Mouse (Mus musculus) hindlimb bud, embryonic 11.5 days (tissue): Measurements from ENCODE around the gene Aldh1a3.

Experiments
- DNase-seq: peaks from one replicate; pipeline ENCODE4 v3.0.0-alpha.2; 2012; ENCODE audit warnings: low read depth, low spot score; ENCODE audit errors: extremely low spot score

Gene Aldh1a3

DNA sequence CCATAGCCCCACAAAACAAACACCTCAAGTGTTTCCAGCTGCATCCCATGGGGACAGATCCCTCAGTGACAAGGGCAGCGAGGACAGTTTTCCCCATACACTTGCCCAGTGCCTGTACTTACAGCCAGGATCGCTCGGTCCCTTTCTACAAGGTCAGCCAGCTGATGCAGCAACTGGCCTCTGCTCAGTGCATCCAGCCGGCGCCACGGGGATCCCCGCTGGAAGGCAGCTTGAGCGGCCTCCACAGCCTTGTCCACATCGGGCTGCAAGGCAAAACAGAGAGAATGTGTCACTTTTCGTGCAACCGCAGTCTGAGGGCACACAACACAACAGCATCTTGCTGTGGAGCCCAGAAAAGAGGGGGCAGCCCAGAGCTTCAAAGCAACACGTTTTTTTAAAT lies 8.3 kb downstream of the Aldh1a3 start:
- no peak for DNase-seq

DNA sequence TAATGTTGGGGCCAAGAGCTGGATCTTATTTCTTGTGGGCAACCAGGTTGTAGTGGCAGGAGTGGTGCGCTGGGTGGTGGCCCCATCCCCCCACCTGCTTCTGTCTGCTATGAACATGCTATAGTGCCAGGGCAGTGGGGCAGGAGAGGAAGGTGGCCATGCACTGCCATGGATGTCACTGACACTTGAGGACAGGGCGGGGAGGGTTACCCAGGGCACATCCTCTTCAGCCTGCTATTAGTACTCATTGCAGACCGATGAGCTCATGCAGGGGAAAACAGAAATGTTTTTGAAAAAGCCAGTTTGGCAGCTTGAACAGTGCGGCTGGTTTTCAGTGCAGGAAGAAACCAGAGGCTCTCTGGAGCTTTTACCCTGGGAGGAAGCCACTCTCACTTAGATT lies 10.5 kb downstream of the Aldh1a3 start:
- DNase-seq: no peak

DNA sequence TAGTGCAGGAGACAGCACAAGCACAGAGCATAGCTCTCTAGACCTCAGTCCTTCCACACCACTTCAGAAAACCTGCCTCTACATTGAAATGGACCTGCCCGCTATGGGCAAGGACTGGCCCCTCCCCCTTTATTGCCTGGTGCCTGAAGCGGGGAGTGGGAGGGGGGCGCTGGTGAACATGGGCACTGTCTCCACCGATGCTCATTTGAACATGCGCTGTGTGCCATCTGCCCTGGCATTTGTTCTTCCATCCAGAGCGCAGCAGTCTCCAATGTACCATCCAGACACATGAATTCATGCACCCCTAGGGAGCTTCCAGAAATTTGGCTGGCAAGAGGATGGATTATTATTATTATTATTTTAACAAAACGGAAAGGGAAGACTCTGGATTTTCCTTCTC lies 14.2 kb downstream of the Aldh1a3 start:
- DNase-seq: no peak

DNA sequence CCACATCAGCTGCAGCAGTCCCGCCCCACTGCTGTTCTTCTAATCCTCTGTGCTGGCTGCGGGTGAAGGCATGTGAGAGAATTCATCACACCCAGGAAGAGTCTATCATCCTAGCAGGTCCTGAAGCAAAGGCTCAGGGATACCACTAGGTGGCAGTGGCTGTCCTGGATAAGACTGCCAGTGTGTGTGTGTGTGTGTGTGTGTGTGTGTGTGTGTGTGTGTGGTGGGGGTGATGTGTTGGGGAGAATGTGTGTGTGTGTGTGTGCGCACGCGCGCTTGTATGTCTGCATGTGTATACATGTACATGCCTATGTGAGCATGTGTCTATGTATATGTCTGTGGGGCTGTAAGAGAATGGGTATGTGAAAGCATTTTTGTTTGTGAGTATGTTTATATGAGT lies 17.9 kb downstream of the Aldh1a3 start:
- no peak for DNase-seq

DNA sequence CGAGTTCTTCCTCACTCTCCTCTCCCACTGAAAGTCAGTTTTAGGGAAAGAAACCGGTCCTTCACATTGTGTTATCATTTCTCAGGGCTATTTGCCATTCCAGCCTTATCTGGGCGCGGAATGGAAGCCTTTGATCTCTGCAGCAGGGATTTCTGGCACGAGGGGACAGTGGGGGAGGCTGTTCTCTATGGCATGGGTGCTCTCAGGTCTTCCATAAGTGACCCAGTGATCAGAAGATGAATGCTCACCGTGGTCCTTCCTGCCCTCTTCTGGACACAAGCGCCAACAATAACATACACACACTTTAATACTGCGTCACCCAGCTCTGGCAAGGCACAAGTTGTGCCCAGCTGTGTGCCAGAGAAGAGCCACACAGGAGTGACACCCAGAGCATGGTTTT lies 20.3 kb downstream of the Aldh1a3 start:
- DNase-seq: no peak

DNA sequence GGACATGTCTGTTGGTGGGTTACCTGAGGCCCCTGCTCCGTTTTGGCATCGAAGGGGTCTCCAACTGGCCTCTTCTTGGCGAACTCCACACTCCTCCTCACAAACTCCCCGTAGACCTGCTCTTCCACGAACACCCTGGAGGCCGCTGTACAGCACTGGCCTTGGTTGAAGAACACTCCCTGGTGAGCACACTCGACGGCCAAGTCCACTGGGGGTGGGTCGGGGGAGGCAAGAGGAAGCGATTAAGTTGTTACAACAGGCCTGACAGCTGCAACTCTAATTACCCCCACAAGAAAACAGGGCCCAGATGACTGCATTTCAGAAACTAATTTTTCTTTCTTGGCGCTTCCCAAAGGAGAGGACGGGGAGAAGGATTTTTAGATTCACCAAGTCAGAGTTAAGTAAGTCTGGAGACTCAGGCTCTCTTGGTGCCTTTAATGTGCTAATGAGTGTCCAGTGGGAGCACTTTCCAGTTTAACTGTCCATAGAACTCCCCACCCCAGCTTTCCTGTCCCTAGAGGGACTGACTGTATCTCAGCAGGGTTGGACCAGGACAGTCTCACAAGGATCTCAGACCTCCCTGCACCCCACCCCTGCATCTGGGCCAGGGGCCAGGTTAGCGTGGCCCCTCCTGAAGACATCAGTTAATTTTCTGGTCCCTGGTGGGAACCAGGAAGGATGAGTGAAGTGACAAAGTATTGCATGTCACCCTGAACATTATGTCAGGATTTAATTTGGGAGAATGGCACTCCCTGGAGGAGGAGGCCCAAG lies 21.2 kb downstream of the Aldh1a3 start:
- DNase-seq: no peak

DNA sequence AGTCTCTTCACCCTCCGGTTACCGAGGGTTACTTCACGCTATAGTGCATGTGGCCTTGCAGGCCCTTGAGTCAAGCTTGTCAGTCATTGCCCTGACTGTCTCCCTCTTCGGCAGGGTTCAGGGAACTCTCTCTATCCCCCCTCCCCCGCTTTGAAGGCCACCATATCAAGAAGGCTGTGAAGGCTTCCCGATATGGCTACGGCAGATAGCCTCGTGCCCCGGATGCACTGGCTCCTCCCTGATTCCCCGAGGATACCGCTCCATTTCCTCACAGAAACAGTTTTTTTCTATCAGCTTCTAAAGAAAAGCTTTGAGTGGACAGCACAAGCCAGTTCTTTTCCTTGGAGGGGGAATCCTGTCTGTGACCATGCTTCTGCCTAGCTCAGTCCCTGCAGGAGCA lies 21.8 kb downstream of the Aldh1a3 start:
- DNase-seq: no peak

DNA sequence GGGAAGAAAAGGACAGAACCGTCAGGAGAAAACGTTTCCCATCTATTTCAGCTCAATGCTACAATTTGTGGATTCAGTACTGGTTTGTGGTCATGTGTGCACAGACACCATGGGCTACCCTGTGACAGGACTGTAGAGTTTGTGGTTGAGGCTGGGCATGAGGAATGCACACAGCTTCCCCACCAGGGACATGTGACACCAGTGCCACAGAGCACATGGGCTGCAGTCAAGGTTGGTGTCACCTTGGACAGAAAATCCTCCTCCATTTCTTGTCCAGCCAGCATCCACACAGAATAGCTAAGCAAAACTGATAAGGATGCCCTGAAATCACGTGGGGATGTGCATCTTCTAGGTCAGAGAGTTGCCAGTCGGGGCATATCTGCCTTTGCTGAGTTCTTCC lies 22.5 kb downstream of the Aldh1a3 start:
- DNase-seq: no peak

DNA sequence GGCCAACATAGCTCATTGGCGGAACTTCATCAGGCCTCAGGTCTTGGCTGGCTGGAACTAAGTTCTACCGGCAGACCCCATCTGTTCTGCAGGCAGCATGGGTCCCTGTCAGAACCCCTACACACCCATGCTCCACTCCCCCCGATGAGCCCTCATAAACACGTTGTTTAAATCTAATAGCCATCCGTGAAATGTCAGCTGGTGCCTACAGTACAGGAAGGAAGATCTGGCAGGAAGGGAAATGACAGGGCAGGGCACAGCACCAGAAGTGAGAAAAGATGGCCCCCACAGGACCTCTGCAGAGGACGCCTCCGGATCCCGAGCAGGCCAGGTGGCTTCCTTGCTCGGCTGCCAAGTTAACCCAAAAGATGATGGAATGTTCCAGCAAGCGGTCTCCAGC lies 23.2 kb downstream of the Aldh1a3 start:
- DNase-seq: no peak

DNA sequence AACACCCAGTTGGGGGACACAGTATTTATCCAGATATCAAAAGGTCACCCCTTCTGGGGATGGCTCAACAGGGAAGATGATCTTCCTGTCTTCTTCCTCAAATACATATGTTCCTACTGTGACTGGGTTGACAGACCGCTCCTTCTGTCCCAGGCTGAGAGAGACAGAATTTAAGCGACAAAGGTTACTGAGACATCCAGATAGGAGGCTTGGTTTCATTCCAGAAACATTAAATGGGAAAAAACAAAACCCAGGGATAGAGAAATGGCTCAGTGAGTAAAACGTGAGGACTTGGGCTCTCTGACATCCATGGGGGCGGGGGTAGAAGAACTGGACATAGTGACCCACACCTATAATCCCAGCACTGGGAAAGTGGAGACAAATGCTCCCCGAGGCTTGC lies 24.4 kb downstream of the Aldh1a3 start:
- no peak for DNase-seq

DNA sequence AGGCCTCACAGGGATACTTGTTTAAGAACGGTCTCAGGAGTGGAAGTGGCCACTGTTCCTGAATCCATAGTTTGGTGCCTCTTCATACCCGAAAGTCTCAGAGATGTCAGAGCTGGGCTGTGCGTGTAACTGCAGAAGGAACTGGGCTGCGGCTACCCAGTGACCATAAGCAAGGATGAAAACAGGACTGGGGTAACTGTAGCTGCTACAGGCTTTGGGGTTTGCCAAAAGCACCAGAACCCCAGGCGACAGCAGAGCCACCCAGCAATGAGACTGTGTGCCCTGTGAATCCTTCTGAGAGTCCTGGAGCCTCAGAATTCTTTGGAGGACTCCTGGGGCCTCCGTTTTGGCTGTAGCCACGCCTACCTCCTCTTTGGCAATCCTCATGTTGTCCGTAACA lies 25.7 kb downstream of the Aldh1a3 start:
- DNase-seq: no peak

DNA sequence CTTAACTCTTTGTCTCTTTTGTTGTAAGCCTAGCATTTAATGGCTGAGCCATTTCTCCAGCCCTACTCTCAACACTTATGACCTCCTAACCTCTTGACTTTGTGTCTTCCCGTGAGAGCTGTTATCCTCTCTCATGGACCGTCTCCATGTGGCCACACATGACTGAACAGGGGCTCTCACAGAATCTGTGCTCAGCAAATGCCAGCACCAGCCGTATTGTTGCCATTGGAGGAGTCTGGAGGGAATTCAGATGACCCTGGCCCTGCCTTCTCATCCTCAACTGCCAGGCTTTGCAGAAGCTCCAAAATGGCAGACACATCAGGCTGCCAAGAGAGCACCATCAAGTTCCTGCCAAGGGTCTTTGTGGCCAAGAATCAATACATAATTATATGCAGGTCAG lies 30.0 kb downstream of the Aldh1a3 start:
- no peak for DNase-seq

DNA sequence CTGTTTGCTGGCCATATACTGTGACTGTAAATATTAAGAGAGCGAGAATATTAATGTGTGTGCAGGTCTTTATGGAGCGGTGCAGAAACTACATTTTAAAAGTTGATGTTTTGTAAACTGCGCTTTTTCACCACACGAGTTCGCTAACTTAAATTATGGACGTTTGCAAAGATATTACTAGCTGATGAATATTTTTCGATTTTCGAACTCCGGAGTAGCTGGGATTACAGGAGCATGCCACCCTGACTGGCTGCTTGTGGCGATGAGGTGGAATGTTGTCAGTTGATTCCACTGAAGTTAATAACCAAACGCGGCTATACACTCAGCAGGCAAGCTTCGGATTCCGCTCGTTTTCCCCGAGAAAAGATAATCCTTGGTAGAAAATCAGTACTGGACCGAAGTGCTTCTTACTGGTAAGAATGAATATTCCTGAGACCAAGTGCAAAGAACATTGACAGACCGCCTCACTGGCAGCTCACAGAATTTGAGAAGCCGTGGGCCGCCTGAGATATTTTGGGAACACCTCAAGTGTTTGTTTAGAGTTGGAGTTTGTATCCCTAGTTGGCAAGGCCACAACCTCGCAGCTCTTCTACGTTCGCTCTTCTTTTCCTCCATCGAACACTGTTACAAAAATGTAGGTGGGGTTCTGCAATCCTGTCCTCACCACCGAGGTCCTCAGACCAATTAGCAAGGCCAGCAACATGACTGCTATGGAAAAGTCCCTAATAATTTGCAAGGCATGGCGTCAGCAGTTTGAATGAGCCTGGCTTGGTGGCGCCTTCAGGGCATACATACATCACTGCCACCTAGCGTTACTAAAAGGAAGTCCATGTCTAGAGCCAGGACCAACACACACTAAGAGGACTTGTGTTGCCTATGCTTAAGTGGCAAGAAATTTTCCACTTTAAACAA lies 38.4 kb downstream of the Aldh1a3 start:
- peak; percentile 69 for DNase-seq

DNA sequence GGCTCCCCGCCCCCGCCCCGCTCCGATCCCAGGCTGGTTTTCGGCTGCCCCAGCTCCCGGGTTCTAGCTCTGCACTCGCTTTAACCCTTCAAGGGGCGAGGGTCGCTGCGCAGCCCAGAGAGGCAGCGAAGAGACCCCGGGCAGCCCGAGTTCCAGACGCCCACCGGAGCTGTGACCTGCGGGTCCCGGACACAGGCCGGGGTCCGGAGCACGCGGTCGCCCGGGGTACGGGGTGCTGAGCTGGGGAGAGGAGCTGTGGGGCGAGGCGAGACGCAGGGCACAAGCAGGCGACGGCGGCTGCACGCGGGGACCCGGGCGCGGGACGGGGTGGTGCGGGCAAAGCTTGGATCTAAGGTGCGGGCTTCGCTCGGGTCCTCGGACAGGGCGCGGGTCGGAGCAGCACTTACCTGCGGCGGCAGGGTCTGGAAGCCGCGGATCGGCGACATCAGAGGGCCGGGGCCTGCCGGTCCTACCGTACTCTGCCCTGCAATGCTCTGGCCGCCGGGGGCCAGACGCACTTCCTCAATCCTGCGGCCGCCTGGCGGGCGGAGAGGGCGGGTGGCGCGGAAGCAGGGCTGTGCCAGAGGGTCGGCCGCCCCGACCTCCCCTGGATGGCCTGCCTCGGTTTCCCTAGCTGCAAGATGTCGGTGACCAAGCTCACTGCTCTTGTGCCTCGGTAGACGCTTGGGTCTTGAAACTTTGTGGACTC lies 39.4 kb downstream of the Aldh1a3 start, which contains the start of gene Lrrk1:
TSS of gene Lrrk1 (minus strand) at position 538 of the 709 bp plus-strand sequence.
- no peak for DNase-seq

DNA sequence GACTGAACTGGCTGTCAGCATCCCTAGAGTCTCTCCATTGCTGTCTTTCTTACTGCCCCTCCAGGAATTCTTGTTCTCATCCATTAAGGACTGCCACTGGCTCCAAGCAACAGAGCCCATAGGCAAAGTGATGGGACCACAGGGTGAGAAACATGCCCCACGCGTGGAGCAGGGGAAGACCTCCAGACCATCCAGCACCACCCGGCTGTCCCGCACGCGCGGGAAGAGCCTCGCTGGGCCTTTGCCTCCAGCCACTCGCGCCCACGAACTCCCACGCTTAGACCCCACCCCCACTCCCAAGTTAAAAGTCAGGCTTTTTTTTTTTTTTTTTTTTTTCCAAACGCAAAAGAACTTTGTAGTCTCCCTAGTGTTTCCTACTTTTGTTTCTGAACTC lies 39.9 kb downstream of the Aldh1a3 start:
- no peak for DNase-seq

DNA sequence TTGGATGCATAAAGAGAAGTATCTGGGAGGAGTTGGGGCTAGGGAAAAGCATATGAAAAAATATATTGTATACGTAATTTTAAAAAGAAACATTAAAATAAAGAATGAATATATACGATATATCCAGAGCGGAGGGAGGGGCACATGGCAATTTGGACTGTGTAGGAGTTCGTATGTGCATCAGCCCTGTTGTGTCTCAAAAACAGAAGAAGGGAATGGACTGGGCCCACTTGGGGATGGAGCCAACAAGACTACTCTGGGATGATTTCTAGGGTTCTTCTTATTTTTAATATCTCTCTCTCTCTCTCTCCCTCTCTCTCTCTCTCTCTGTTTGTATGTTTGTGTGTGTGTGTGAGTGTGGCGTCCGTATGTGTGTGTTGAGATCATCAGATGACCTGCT lies 40.9 kb downstream of the Aldh1a3 start:
- no peak for DNase-seq

DNA sequence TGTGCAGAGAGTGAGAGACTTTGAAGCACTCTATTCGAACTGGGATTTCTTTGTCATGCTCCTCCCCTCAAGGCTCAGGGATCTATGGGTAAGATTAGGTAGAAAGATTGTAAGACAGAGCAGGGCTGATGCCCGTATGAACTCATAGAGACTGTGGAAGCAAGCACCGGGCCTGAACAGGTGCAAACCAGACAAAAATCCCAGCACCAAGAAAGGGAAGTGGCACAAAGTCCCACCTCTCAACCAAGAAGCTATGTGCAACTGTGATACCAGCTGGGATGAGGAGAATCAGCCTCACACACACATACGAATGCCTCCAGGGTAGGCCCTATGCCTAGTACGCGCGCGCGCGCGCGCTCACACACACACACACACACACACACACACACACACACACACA lies 41.5 kb downstream of the Aldh1a3 start:
- no peak for DNase-seq

DNA sequence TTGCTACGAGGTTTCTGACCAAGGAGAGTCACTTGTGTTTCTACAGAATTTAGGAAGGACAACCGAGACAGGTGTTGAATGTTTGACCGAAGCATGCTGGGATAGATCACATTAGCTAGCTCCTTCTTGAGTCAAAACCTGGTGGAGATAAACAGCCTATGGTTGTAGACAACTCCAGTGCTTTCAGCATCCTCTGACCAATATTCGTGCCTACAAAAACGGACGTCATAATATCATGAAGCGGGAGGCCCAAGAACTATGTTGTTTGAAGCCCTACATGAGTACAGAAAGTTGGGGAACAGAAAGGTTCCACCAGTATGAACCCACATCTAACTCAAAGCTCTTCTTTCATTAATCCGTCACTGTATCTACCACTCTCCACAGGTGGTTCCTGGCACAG lies 42.4 kb downstream of the Aldh1a3 start:
- DNase-seq: no peak

DNA sequence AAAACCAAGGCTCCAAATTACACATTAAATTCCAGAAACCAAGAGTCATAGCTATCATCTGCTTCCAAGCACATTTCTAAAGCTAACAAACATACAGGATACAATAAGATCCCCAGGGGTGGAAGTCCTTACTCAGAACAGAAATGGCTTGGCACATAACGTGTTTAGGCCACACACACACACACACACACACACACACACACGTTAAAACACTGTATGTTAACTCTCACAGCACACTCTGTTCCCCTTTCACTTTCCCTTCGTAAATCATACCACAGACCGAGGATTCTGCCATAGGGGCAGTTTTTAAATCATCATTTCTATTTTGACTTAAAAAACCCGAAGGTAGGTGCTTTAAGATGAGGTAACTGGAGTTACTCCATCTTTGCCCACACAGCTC lies 43.1 kb downstream of the Aldh1a3 start:
- no peak for DNase-seq

DNA sequence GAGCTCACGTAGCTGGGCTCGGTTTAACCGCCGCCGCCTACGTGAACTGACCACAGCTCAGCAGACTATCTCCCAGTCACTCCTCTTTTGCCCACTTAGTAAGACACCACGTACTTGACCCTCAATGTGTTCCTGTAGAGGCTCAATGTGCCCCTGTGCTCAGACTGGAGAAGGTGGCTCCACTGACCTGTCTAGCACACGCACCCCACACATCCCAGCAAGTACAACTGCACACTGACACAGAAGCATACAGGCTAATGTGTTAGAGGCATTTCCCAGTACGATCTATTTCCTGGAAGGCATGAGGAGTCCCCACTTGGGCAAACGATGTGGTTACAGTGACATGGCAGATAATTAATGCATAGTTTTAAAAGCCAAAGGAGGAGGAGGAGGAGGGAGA lies 50.8 kb downstream of the Aldh1a3 start:
- no peak for DNase-seq

DNA sequence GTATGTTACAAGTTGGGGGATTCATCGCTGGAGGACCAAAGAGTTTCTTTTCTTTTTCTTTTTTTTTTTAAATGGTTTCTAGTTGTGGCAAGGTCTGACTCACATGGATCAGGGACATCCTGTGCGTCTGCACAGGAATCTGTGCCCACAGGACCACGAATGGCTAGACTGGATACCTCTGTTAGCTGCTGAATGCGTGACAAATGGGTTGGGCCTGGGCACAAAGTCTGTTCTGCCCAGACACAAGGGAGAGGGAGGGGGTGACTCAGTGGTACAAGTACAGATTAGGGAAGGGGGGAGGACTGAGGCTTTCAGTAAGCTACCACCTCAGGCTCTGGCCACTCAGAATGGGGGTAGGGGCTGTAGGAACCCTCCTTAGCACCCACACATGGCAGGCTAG lies 51.6 kb downstream of the Aldh1a3 start:
- DNase-seq: no peak

DNA sequence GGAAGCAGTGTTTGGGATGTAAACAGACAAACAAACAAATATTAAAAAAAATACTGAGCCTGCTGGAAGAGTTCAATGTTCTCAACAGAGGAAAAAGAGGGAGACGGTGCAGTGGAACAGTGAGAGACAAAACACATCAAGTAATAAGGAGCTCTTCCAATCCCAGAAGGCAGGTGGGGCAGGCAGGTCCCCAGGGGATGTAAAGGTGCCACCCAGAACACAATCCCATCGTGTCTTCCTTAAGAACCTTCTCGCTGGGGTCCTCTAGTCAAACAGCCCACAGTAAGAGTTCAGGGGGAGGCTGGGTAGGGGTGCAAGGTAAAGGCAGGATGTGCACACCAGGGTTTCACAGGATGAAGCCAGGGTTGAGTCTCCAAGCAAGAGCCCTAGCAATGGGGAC lies 53.9 kb downstream of the Aldh1a3 start:
- no peak for DNase-seq
